Mouse (Mus musculus): Measurements from ENCODE around the gene Mcm9.
A peak's percentile ranks its signal among the peaks of the same experiment; 100 is the strongest.
"Not testable (repeated sequence)": the region's sequence is repeated elsewhere in the genome, so short reads cannot be mapped to it uniquely, and the experiment has no call there.

Gene Mcm9

GRCm38 (mm10) chr10:53499518-53499917 lies 130.7 kb downstream of the Mcm9 start:
- peak in 1 of 2 experiments; percentile 44 for DNase-seq (ENCODE audit: low spot score in 2 of 2)

DNA sequence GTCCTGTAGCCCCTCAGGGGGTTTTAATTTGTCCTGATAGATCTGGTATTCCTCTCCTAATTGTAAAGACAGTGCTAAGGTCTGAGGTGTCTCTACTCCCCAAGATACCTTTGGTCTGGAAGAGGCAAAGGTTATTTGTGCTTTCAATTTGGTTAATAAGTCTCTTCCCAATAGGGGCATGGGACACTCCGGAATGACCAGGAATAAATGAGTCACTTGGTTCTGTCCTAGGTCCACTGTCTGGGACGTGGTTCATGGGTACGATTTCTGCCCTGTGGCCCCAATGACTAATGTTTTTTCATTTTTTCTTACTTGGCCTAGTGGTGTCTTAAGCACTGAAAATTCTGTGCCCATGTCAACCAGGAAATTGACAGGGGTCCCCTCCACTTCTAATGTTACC lies 134.9 kb downstream of the Mcm9 start:
- DNase-seq (ENCODE audit: low spot score in 2 of 2), result not testable (repeated sequence)

DNA sequence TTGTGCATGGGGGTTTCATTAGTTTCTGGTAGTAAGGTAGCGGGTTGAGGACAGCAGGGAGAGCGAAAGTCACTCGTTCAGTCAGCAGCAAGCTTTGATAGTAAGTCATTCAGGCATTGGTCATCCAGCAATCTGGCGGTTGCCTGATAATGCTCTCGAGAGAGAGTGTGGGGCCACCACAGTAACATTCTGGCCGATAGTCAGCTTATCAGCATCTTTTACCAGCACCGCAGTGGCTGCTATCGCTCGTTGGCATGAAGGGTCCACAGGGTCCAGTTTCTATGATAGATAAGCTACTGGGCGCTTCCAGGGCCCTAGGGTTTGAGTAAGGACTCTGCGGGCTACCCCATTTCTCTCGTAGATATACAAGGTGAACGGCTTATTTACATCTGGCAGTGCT lies 136.3 kb downstream of the Mcm9 start:
- no peak for DNase-seq (ENCODE audit: low spot score in 2 of 2)
